Mouse (Mus musculus) lung, postnatal 0 days (tissue): ENCODE measurements around the gene Trappc4. TPM values are rescaled to one million over a fixed set of nuclear protein-coding genes. Genes with fewer than 3 reads are reported as not detected.
A peak's percentile ranks its signal among the peaks of the same experiment; 100 is the strongest.

Experiments
- ATAC-seq: fragments of 200-750 bp; cut with Nextera tagmentation; 2 replicates; pipeline ENCODE4 v1.8.0; 2017; ENCODE audit warnings: moderate library complexity
- DNase-seq: peaks from one replicate; pipeline ENCODE4 v3.0.0-alpha.2; 2016; ENCODE audit warnings: low spot score
- H3K27ac ChIP-seq: fragments of 300-500 bp; sonication (generic); 2 replicates; pipeline ENCODE4 v1.5.1; 2014; ENCODE audit warnings: antibody characterized with exemption, mild to moderate bottlenecking, low read length, mixed read lengths
- H3K27me3 ChIP-seq: fragments of 300-500 bp; sonication (generic); replicated peaks from 2 replicates; pipeline ENCODE4 v1.6.1; 2014; ENCODE audit warnings: low read length, mixed read lengths; ENCODE audit not compliant: insufficient read depth
- H3K36me3 ChIP-seq: fragments of 300-500 bp; sonication (generic); 2 replicates; pipeline ENCODE4 v1.6.1; 2014; ENCODE audit warnings: low read length, mixed read lengths; ENCODE audit not compliant: insufficient read depth
- H3K4me1 ChIP-seq: fragments of 300-500 bp; sonication (generic); 2 replicates; pipeline ENCODE4 v1.6.1; 2014; ENCODE audit warnings: antibody characterized with exemption, low read depth, low read length, mixed read lengths; ENCODE audit not compliant: insufficient read depth
- H3K4me2 ChIP-seq: fragments of 300-500 bp; sonication (generic); replicated peaks from 2 replicates; pipeline ENCODE4 v1.6.1; 2014; ENCODE audit warnings: low read depth, mild to moderate bottlenecking, low read length, moderate library complexity, mixed read lengths
- H3K4me3 ChIP-seq: fragments of 300-500 bp; sonication (generic); 2 replicates; pipeline ENCODE4 v1.5.1; 2014; ENCODE audit warnings: low read depth, low read length
- H3K9ac ChIP-seq: fragments of 300-500 bp; sonication (generic); replicated peaks from 2 replicates; pipeline ENCODE4 v1.6.1; 2014; ENCODE audit warnings: low read depth, mild to moderate bottlenecking
- H3K9me3 ChIP-seq: fragments of 300-500 bp; sonication (generic); 2 replicates; pipeline ENCODE4 v1.6.1; 2016; ENCODE audit warnings: low read length, mixed read lengths
- CTCF ChIP-seq: IDR thresholded peaks from 2 replicates; pipeline ENCODE4 v1.5.1; 2016; ENCODE audit warnings: antibody characterized with exemption, mild to moderate bottlenecking
- EP300 ChIP-seq: IDR thresholded peaks from 2 replicates; pipeline ENCODE4 v1.6.1; 2016; ENCODE audit warnings: antibody characterized with exemption, mild to moderate bottlenecking, control low read depth
- WGBS: fragments of 180-500 bp; shearing (Covaris S2); extraction: QIAGEN DNeasy Blood & Tissue Kit; methylation state at CpG from one replicate; pipeline ENCODE4 v1.1.7; 2014; 5-methylcytosine and 5-hydroxymethylcytosine counted together
- microRNA-seq: library from miRNA; unstranded; fragments of <30 nt; microRNA quantifications from one replicate; pipeline ENCODE4, GENCODE M21; 2016
- polyA plus RNA-seq: library from polyadenylated mRNA; unstranded; fragments of >200 nt; fragmentation: Nextera tagmentation; extraction: Ambion mirVana; gene quantifications from 2 replicates; pipeline ENCODE4 v1.2.1, GENCODE M21; 2015

Gene Trappc4
- polyA plus RNA-seq, 1 experiment from 2014 or later = 136 TPM

DNA sequence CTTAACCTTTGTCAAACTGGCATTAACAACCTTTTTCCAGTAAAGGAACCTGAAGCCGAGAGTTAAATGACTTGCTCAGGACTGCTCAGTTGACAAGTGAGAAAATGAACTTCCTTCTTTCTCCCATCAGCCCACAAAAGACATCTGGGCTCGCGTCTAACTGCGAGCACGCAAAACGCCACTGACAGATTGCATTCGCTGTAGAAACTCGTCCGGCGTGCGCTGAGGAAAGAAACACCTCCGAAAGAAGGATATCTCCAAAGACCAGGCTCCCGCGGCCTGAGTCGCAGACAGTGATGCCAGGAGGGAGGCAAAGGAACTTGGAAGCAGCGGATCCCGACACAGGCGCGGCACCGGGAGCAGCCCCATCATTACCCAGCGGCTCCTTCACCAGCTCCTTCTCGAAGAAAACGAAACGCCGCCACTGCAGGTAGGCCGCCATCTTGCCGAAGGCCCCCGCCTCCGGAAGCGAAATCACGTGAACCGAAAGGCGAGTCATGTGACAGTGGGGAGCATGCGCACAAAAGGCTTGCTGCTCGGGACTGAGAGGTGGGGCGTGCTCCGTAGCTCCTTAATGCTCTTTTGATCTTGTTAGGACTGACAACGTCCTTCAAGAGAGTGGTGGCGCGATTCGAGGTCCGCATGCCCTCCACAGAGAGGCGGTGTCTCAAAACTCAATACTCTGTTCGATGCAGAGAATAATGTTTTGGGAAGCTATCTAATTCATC is 46.0 kb downstream of the Trappc4 start, which contains the start of gene Vps11:
Vps11 (minus strand) TSS at position 481 of the 728 bp plus-strand sequence.
- peak; percentile 97 for ATAC-seq

DNA sequence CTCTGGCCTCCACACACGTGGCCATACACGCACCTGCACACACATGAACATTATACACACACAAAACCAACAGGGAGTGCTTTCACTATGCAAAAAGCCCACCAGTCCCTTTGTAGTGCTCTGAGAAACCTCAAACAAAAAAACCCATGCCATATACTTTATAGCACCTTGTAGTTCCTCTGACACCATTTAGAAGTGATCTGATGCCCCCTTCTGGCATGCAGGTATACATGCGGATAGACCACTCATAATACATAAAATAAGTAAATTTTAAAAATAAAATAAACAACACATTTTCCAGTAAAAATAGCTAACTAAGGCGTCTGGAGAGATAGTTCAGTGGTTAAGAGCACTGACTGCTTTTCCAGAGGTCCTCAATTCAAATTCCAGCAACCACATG is 50.2 kb downstream of the Trappc4 start:
- ATAC-seq = no peak
- Histone ChIP-seq H3K27me3 (no peaks in the 10 kb centered on the region), H3K4me1 (no peaks in the 10 kb centered on the region), H3K9ac (no peak overlapping the region), H3K4me2 (no peak overlapping the region), H3K4me3 (no peak overlapping the region), H3K36me3 (peaks cover 45% of the 10 kb centered on the region; the same call in 1 of the 2 replicates), H3K9me3 (no peaks in the 10 kb centered on the region), H3K27ac (no peak overlapping the region)
- TF ChIP-seq EP300 (no peak), CTCF (peak; percentile 62)
- WGBS = 77% methylated on average over 4 of the region's 4 CpGs
- DNase-seq = peak; percentile 67

More for the DNA sequence above, 46.0 kb downstream of the Trappc4 start, which contains the start of gene Vps11:
- peak; percentile 99 for DNase-seq
- H3K9ac ChIP-seq = peak within 1 kb of the TSS; percentile 93
- peaks cover 14% of the 10 kb centered on the region; the same call in 1 of the 2 replicates for H3K36me3 ChIP-seq
- TF ChIP-seq CTCF = peak; percentile 44
- TF ChIP-seq EP300 = no peak
- 2% methylated on average over 44 of the region's 44 CpGs for WGBS
- peak within 1 kb of the TSS; percentile 94 for H3K4me3 ChIP-seq
- H3K9me3 ChIP-seq = no peaks in the 10 kb centered on the region
- H3K4me1 ChIP-seq = no peaks in the 10 kb centered on the region
- peak within 1 kb of the TSS; percentile 85 for H3K27ac ChIP-seq
- H3K4me2 ChIP-seq = peak within 1 kb of the TSS; percentile 84
- no peaks in the 10 kb centered on the region for H3K27me3 ChIP-seq

Small RNA genes within 50 kb of the gene (microRNA-seq; reads per million reads assigned to microRNA genes)
- not detected for gene Mir7085

Other genes with a start within 250 kb of the Trappc4 start
- gene Cbl, start 173.6 kb downstream of the Trappc4 start, polyA plus RNA-seq = 6.8 and 9.3 TPM in 2 replicates
- 59.6 and 60.0 TPM in 2 replicates for gene Ccdc153, start 166.9 kb downstream of the Trappc4 start, polyA plus RNA-seq
- gene Pdzd3, start 156.1 kb downstream of the Trappc4 start, polyA plus RNA-seq = 0.13 TPM in 1 of 2 replicates, not detected in the other
- gene Nlrx1, start 139.0 kb downstream of the Trappc4 start, polyA plus RNA-seq = 9.4 and 10.1 TPM in 2 replicates
- 0.47 and 0.63 TPM in 2 replicates for gene Abcg4, start 119.0 kb downstream of the Trappc4 start, polyA plus RNA-seq
- 10.0 and 11.3 TPM in 2 replicates for gene Hinfp, start 101.9 kb downstream of the Trappc4 start, polyA plus RNA-seq
- 8.1 and 10.3 TPM in 2 replicates for gene C2cd2l, start 87.3 kb downstream of the Trappc4 start, polyA plus RNA-seq
- 38.3 and 42.1 TPM in 2 replicates for gene Dpagt1, start 81.6 kb downstream of the Trappc4 start, polyA plus RNA-seq
- gene H2afx, start 72.9 kb downstream of the Trappc4 start, polyA plus RNA-seq = 50.0 and 52.7 TPM in 2 replicates
- gene Hmbs, start 63.4 kb downstream of the Trappc4 start, polyA plus RNA-seq = 57.5 and 59.3 TPM in 2 replicates
- gene Vps11, start 45.9 kb downstream of the Trappc4 start, polyA plus RNA-seq = 24.5 and 26.1 TPM in 2 replicates
- 11.1 and 11.4 TPM in 2 replicates for gene Hyou1, start 28.1 kb downstream of the Trappc4 start, polyA plus RNA-seq
- gene Slc37a4, start 10.7 kb downstream of the Trappc4 start, polyA plus RNA-seq = 14.7 and 17.7 TPM in 2 replicates
- 1,758 and 2,031 TPM in 2 replicates for gene Rps25, start 461 bp downstream of the Trappc4 start, polyA plus RNA-seq
- gene Ccdc84, start 11.0 kb upstream of the Trappc4 start, polyA plus RNA-seq = 24.2 and 24.5 TPM in 2 replicates
- not detected in 2 replicates for gene Foxr1, start 33.5 kb upstream of the Trappc4 start, polyA plus RNA-seq
- gene Upk2, start 47.4 kb upstream of the Trappc4 start, polyA plus RNA-seq = 2.2 and 2.3 TPM in 2 replicates
- gene Bcl9l, start 75.2 kb upstream of the Trappc4 start, polyA plus RNA-seq = 10.7 and 12.3 TPM in 2 replicates
- 0.17 TPM in 2 replicates for gene Cxcr5, start 154.3 kb upstream of the Trappc4 start, polyA plus RNA-seq
- 13.9 and 18.3 TPM in 2 replicates for gene Ddx6, start 197.3 kb upstream of the Trappc4 start, polyA plus RNA-seq